Mouse (Mus musculus) ES-E14 (cell line): ENCODE measurements around the gene Ramp2. TPM values are rescaled to one million over a fixed set of nuclear protein-coding genes. Genes with fewer than 3 reads are reported as not detected.

Source experiments
- DNase-seq: peaks from one replicate; pipeline ENCODE4 v3.0.0-alpha.2; 2013; ENCODE audit warnings: low read depth, low spot score
- H3K27ac ChIP-seq: 2 replicates; pipeline ENCODE4 v1.5.1; 2012; ENCODE audit warnings: low read depth, mild to moderate bottlenecking, low read length, moderate library complexity, mixed read lengths; ENCODE audit not compliant: poor library complexity, insufficient read depth, severe bottlenecking
- H3K36me3 ChIP-seq: 2 replicates; pipeline ENCODE4 v1.6.1; 2012; ENCODE audit warnings: mild to moderate bottlenecking, low read length, moderate library complexity, mixed read lengths; ENCODE audit not compliant: control insufficient read depth, poor library complexity, insufficient read depth, severe bottlenecking
- H3K4me1 ChIP-seq, 2 experiments: fragments of 150-350 bp in 1 of 2; sonication (generic) in 1 of 2; 2 replicates each; pipeline ENCODE4 v1.6.1; 2012; ENCODE audit warnings: low read length in 2 of 2, mild to moderate bottlenecking in 1 of 2, mixed read lengths in 1 of 2; ENCODE audit not compliant: control insufficient read depth in 2 of 2, insufficient read depth in 2 of 2, poor library complexity in 1 of 2
- H3K4me3 ChIP-seq, 2 experiments: fragments of 150-350 bp in 1 of 2; sonication (generic) in 1 of 2; 2 replicates each; pipeline ENCODE4 v1.5.1; 2012; ENCODE audit warnings: low read length in 2 of 2, low read depth in 1 of 2, mild to moderate bottlenecking in 1 of 2, mixed read lengths in 1 of 2; ENCODE audit not compliant: insufficient read depth in 1 of 2, poor library complexity in 1 of 2, severe bottlenecking in 1 of 2
- H3K9ac ChIP-seq: 2 replicates; pipeline ENCODE4 v1.6.1; 2012; ENCODE audit warnings: low read depth, mild to moderate bottlenecking, low read length, mixed read lengths; ENCODE audit not compliant: poor library complexity, insufficient read depth, severe bottlenecking
- H3K9me3 ChIP-seq: fragments of 150-350 bp; sonication (generic); 2 replicates; pipeline ENCODE4 v1.6.1; 2012; ENCODE audit warnings: low read depth, mild to moderate bottlenecking, low read length; ENCODE audit not compliant: control insufficient read depth, insufficient read depth
- CHD2 ChIP-seq: IDR thresholded peaks from 2 replicates; pipeline ENCODE4 v1.6.1; 2014; ENCODE audit warnings: mild to moderate bottlenecking, low read depth, low read length, inconsistent platforms
- HCFC1 ChIP-seq: IDR thresholded peaks from 2 replicates; pipeline ENCODE4 v1.6.1; 2012; ENCODE audit warnings: low read length, inconsistent platforms, borderline replicate concordance; ENCODE audit not compliant: insufficient read depth
- MAFK ChIP-seq: IDR thresholded peaks from 2 replicates; pipeline ENCODE4 v1.6.1; 2014; ENCODE audit warnings: mild to moderate bottlenecking, low read depth, low read length, inconsistent platforms; ENCODE audit not compliant: insufficient read depth
- ZC3H11A ChIP-seq: IDR thresholded peaks from 2 replicates; pipeline ENCODE4 v1.6.1; 2012; ENCODE audit warnings: low read depth, mild to moderate bottlenecking, inconsistent platforms, low read length, borderline replicate concordance
- ZNF384 ChIP-seq: IDR thresholded peaks from 2 replicates; pipeline ENCODE4 v1.6.1; 2012; ENCODE audit warnings: low read depth, low read length, inconsistent platforms
- in situ Hi-C, 2 experiments: fragments of 600-800 bp; cut with MboI; formaldehyde crosslinking; loops; one replicate each; pipeline ENCODE4 v1.15.1; 2025; ENCODE audit warnings: low sequenced_read_pairs in 2 of 2, inconsistent platforms in 1 of 2; ENCODE audit not compliant: unreplicated experiment in 2 of 2
- total RNA-seq: library from RNA; depleted of rRNA; stranded (reverse); fragments of 300-350 nt; gene quantifications from 2 replicates; pipeline ENCODE4 v1.2.3, GENCODE M21; 2012

The Ramp2 gene
- total RNA-seq, 1 experiment: 5.6 TPM

DNA sequence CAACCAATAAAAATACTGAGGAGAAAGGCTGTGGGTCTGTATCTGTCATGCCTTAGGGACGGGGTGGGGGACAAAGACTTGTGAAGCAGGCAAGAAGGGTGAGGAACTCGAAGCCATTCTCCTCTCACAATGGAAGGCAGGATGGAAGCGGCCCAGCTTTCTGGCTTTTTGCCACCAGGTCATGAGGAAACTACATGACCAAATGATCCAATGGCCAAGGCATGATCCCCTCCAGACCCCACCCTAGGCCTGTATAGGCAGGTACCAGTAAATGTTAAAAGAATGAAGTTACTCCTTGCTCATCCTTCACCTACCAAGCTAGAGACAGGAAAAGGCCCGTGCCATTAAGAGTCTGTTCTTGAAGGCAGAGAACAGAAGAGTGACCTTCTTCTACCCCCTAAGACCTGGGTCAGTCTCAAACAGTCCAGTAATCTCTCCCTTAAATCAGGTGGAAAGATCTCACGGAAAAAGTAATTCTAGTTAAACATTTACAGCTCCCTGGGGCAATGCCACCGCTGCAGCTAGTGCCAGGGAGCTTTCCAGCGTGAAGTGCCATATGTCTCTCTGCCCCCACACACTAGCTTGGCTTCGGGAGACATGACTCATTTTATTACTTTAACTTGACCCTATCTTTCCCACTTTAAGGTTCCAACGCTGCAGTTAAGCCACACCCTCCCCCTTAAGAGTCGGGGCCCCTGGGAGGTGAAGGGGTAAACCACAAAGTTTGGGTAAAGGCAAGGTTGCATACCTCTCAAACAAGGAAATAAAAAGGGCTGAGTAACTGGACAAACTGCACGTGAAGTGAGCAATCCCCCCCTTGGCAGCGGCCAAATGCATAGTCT is 31.8 kb downstream of the Ramp2 start:
- Histone ChIP-seq H3K9ac (peak overlapping the region; percentile 72), H3K9me3 (no peaks in the 10 kb centered on the region), H3K4me3 (peak overlapping the region; percentile 73 to 95), H3K36me3 (no peaks in the 10 kb centered on the region), H3K4me1 (peaks cover 0 to 12% of the 10 kb centered on the region in 2 experiments; a peak in 3 of 4 replicates), H3K27ac (no peak overlapping the region)
- TF ChIP-seq MAFK (no peak), ZNF384 (no peak), HCFC1 (no peak), CHD2 (no peak), ZC3H11A (no peak)
- in situ Hi-C loops: no loop called here
- no peak for DNase-seq

DNA sequence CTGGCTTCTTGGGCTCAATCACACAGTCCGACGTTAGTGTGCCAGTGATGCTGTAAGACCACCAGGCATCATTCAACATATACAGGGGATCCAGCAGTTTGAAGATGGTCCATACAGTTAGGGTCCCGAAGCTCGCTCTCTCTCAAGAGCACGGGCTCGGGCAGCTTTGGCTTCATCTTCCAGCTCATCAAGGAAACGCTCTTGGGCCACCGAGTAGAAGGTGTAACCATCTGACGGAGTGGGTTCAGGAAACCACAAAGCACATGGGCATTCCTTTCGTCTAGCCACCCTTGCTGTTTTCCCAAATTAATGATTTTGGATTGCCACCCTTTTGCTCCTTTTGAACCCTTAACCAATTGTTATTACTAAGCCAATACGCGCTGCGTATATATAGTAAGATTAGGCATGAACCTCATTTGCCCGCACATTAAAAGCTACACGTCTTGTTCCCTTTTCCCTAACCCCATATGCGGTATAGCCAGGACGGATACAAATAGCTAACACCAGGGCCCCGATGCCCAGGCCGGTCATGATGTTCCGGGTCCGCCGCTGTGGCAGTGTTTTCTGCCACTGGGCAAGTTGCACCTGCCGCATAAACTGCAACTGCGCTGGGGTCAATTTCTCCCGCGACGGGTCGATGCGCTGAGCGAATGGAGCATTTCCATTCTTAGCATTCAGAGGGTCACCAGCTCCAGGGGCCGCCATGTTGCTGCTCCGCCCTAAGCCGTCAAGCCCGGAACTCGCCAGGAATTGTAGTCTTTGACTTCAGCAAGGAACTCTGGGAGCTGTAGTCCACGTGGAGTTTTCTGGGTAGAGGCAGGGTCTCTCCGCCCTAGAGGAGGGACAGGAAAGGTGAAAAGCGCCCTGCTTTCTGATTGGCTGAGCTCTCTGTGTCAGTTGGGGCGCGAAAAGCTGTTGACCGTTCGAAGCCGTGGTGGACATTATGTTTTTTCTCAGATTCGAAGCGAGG is 32.7 kb downstream of the Ramp2 start, which contains the start of the genes Cntd1 and Coa3:
Gene Cntd1, plus strand, starts transcription at position 790 of the 970 bp plus-strand sequence.
Gene Coa3, minus strand, starts transcription at position 892 of the 970 bp plus-strand sequence.
- DNase-seq: peak; percentile 86
- in situ Hi-C loops: no loop called here
- H3K9me3 ChIP-seq: no peaks in the 10 kb centered on the region
- H3K4me3 ChIP-seq: peak within 1 kb of the TSS; percentile 73 to 95
- H3K4me1 ChIP-seq: peaks cover 0 to 12% of the 10 kb centered on the region in 2 experiments; a peak in 3 of 4 replicates
- H3K27ac ChIP-seq: no peak within 1 kb of the TSS
- H3K36me3 ChIP-seq: no peaks in the 10 kb centered on the region
- TF ChIP-seq MAFK: no peak
- TF ChIP-seq CHD2: 0 out of 2 replicates have a peak, but pooled peaks have one; percentile 60
- peak; percentile 92 for TF ChIP-seq HCFC1
- TF ChIP-seq ZC3H11A: no peak
- TF ChIP-seq ZNF384: no peak
- peak within 1 kb of the TSS; percentile 72 for H3K9ac ChIP-seq

DNA sequence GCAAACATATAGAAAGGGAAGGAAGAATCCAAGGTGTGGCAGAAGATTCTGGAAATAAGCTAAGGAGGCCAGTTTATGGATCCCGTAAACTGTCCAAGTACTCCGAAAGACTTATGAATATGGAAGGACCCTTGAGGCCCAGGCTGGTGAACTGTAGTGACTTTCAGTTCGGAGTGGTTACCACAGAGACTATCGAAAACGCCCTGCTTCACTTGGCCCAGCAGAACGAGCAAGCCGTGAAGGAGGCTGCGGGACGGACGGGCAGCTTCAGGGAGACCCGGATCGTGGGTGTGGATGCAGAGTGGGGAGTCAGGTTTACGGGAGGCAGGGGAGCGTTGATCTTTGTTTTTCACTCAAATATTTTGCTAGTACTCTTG is 33.4 kb downstream of the Ramp2 start:
- Histone ChIP-seq H3K4me3 (peak overlapping the region; percentile 39 to 95), H3K9me3 (no peaks in the 10 kb centered on the region), H3K9ac (peak overlapping the region; percentile 53; the same call in 1 of the 2 replicates), H3K27ac (no peak overlapping the region), H3K36me3 (no peaks in the 10 kb centered on the region), H3K4me1 (peaks cover 0 to 12% of the 10 kb centered on the region in 2 experiments; a peak in 3 of 4 replicates)
- in situ Hi-C loops: no loop called here
- no peak for DNase-seq
- TF ChIP-seq ZC3H11A: no peak

DNA sequence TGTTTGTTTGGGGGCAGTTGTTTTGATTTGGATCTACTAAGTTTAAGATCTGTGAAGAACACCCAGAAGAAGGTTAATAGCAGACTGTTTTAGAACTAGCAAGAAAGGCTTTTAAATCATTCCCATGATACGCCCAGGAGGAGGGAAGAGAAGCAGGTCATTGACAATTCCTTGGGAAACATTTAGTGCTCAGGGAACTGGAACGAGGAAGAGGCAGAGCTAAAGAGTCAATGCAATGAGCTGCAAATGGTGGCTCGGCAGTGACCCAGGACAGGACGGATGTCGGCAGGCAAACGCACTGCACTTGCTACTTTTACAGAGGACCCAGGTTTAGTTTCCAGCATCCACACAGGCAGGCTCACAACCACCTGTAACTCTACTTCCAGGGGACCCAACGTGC is 35.0 kb downstream of the Ramp2 start:
- TF ChIP-seq ZC3H11A: no peak
- no peak for TF ChIP-seq CHD2
- no peak for TF ChIP-seq ZNF384
- no peak for TF ChIP-seq HCFC1
- TF ChIP-seq MAFK: no peak
- no peaks in the 10 kb centered on the region; the same call in 1 of the 2 replicates for H3K36me3 ChIP-seq
- H3K27ac ChIP-seq: no peak overlapping the region
- H3K9ac ChIP-seq: no peak overlapping the region
- H3K9me3 ChIP-seq: no peaks in the 10 kb centered on the region
- H3K4me3 ChIP-seq: no peak overlapping the region
- in situ Hi-C loops: no loop called here
- DNase-seq: no peak
- H3K4me1 ChIP-seq: peaks cover 0 to 12% of the 10 kb centered on the region in 2 experiments; a peak in 3 of 4 replicates
